Mouse (Mus musculus): Measurements from ENCODE around the gene Rarres2.
"Not testable (repeated sequence)": the region's sequence is repeated elsewhere in the genome, so short reads cannot be mapped to it uniquely, and the experiment has no call there.

Gene Rarres2

GRCm38 (mm10) chr6:48541560-48542450 is 30.8 kb downstream of the Rarres2 start:
- DNase-seq (ENCODE audit: low spot score in 2 of 2), result no peak

GRCm38 (mm10) chr6:48540721-48541120 is 31.9 kb downstream of the Rarres2 start:
- no peak for DNase-seq (ENCODE audit: low spot score in 2 of 2)

- peak in 1 of 2 experiments; percentile 50 for DNase-seq (ENCODE audit: low spot score in 2 of 2)
These were observed 32.7 kb downstream of the Rarres2 start for GRCm38 (mm10) chr6:48539860-48540259.

GRCm38 (mm10) chr6:48538841-48539737 is 33.5 kb downstream of the Rarres2 start:
- peak; percentile 86 to 88 for DNase-seq (ENCODE audit: low spot score in 2 of 2)

- peak; percentile 95 to 96 for DNase-seq (ENCODE audit: low spot score in 2 of 2)
These were observed 35.3 kb downstream of the Rarres2 start, which contains the start of gene Atp6v0e2 for GRCm38 (mm10) chr6:48537105-48537954. Gene Atp6v0e2 (plus strand): TSS chr6:48537615.

GRCm38 (mm10) chr6:48536091-48536490 is 36.5 kb downstream of the Rarres2 start:
- DNase-seq (ENCODE audit: low spot score in 2 of 2), result no peak

GRCm38 (mm10) chr6:48534913-48535312 is 37.7 kb downstream of the Rarres2 start:
- DNase-seq (ENCODE audit: low spot score in 2 of 2), result no peak

- no peak for DNase-seq (ENCODE audit: low spot score in 2 of 2)
These were observed 39.1 kb downstream of the Rarres2 start for GRCm38 (mm10) chr6:48533475-48533874.

GRCm38 (mm10) chr6:48530862-48531261 is 41.7 kb downstream of the Rarres2 start:
- DNase-seq (ENCODE audit: low spot score in 2 of 2), result no peak

- no peak for DNase-seq (ENCODE audit: low spot score in 2 of 2)
These were observed 42.6 kb downstream of the Rarres2 start for GRCm38 (mm10) chr6:48529871-48530440.

- no peak for DNase-seq (ENCODE audit: low spot score in 2 of 2)
These were observed 43.3 kb downstream of the Rarres2 start for GRCm38 (mm10) chr6:48529261-48529660.

GRCm38 (mm10) chr6:48527901-48528300 is 44.7 kb downstream of the Rarres2 start:
- DNase-seq (ENCODE audit: low spot score in 2 of 2), result no peak

- DNase-seq (ENCODE audit: low spot score in 2 of 2), result not testable (repeated sequence)
These were observed 47.7 kb downstream of the Rarres2 start for GRCm38 (mm10) chr6:48524882-48525281.
